Mouse (Mus musculus) myocyte (in vitro differentiated cells): Measurements from ENCODE around the gene Rab3d.

Source experiments
- E2F4 ChIP-seq: IDR thresholded peaks from one replicate; pipeline ENCODE4 v1.6.1; 2011; ENCODE audit warnings: mild to moderate bottlenecking, control low read depth, moderate library complexity; ENCODE audit not compliant: insufficient read depth
- MAX ChIP-seq: IDR thresholded peaks from one replicate; pipeline ENCODE4 v1.6.1; 2011; ENCODE audit warnings: low read depth, mild to moderate bottlenecking, control low read depth
- MYOG ChIP-seq, 3 experiments: IDR thresholded peaks; one replicate each; pipeline ENCODE4 v1.6.1; 2011; ENCODE audit warnings: control low read depth in 2 of 3, low read depth in 2 of 3, mild to moderate bottlenecking in 2 of 3; ENCODE audit not compliant: insufficient read length in 2 of 3, control insufficient read depth in 1 of 3, insufficient read depth in 1 of 3
- POLR2A ChIP-seq: IDR thresholded peaks from one replicate; pipeline ENCODE4 v1.6.1; 2011; ENCODE audit warnings: low read depth, mild to moderate bottlenecking, control low read depth, moderate library complexity; ENCODE audit not compliant: insufficient read length
- POLR2AphosphoS2 ChIP-seq: IDR thresholded peaks from one replicate; pipeline ENCODE4 v1.6.1; 2011; ENCODE audit warnings: low read depth, control low read depth; ENCODE audit not compliant: insufficient read length
- TCF12 ChIP-seq: IDR thresholded peaks from one replicate; pipeline ENCODE4 v1.6.1; 2011; ENCODE audit warnings: mild to moderate bottlenecking, control low read depth; ENCODE audit not compliant: poor library complexity, insufficient read depth, severe bottlenecking
- TCF3 ChIP-seq: IDR thresholded peaks from one replicate; pipeline ENCODE4 v1.6.1; 2011; ENCODE audit warnings: low read depth, control low read depth; ENCODE audit not compliant: insufficient read length
- USF1 ChIP-seq: IDR thresholded peaks from one replicate; pipeline ENCODE4 v1.6.1; 2011; ENCODE audit warnings: low read depth, mild to moderate bottlenecking, control low read depth, moderate library complexity

DNA sequence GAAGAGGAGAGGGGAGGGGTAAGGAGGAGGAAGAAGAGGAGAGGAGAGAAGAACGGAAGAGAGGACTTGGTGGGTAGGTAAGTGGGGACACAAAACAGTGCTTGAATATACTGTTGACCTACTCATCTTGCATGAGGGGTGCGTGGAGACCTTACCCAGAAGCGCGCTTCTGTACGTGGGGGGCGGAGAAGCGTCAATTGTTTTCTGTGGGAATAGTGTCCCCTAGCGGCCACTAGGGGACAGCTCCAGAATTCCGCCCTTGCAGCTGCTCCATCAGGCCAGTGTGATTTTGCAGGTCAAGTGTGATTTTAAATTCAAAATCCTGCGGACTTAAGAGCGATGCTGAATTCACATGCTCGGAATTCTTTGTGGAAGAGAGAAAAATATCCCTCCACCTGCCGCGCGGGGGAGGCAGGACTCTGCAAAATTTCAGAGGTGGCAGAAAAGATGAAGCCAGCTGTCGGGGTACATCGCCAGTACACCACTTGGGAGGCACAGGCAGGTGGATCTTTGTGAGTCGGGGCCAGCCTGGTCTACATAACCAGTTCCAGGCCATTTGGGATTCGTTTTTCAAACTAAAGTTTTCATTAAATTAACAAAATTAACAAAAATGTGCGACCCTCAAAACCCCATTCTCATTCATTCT, 47.0 kb downstream of the Rab3d start:
- no peak for TF ChIP-seq POLR2A
- TF ChIP-seq E2F4, result no peak
- TF ChIP-seq USF1, result no peak
- no peak for TF ChIP-seq MYOG (IDR thresholded peaks at IDR 0.05; ENCODE audit: control insufficient read depth in 1 of 3, insufficient read depth in 1 of 3, insufficient read length in 2 of 3, low read depth in 2 of 3)
- no peak for TF ChIP-seq MAX
- TF ChIP-seq TCF12, result no peak
- no peak for TF ChIP-seq TCF3
- no peak for TF ChIP-seq POLR2AphosphoS2
